Mouse (Mus musculus) right cerebral cortex, adult 18-20 months (tissue): ENCODE results near the gene Tnfsf9.
"Not testable (repeated sequence)": the region's sequence is repeated elsewhere in the genome, so short reads cannot be mapped to it uniquely, and the experiment has no call there.

Source experiments
- DNase-seq: peaks from one replicate; pipeline ENCODE4 v3.0.0; 2022; ENCODE audit warnings: mixed read lengths

Tnfsf9 gene

GRCm38 (mm10) chr17:57095855-57096622 is 9.1 kb upstream of the Tnfsf9 start:
- DNase-seq, result no peak

GRCm38 (mm10) chr17:57096623-57096920 is 8.6 kb upstream of the Tnfsf9 start:
- peak; percentile 79 for DNase-seq

GRCm38 (mm10) chr17:57098321-57098720 is 6.8 kb upstream of the Tnfsf9 start:
- no peak for DNase-seq

GRCm38 (mm10) chr17:57099629-57100325 is 5.3 kb upstream of the Tnfsf9 start:
- DNase-seq, result no peak

- DNase-seq, result no peak
Measured at GRCm38 (mm10) chr17:57102276-57102675, 2.8 kb upstream of the Tnfsf9 start.

- no peak for DNase-seq
Measured at GRCm38 (mm10) chr17:57104496-57104895, 629 bp upstream of the Tnfsf9 start.

- no peak for DNase-seq
Measured at GRCm38 (mm10) chr17:57106035-57106368, 877 bp downstream of the Tnfsf9 start.

- DNase-seq, result no peak
Measured at GRCm38 (mm10) chr17:57107064-57107463, 1.9 kb downstream of the Tnfsf9 start.

GRCm38 (mm10) chr17:57108040-57108665 is 3.0 kb downstream of the Tnfsf9 start:
- no peak for DNase-seq

GRCm38 (mm10) chr17:57108666-57109171 is 3.6 kb downstream of the Tnfsf9 start:
- no peak for DNase-seq

- no peak for DNase-seq
Measured at GRCm38 (mm10) chr17:57110005-57110404, 4.9 kb downstream of the Tnfsf9 start.

- DNase-seq, result no peak
Measured at GRCm38 (mm10) chr17:57112768-57113474, 7.8 kb downstream of the Tnfsf9 start.

GRCm38 (mm10) chr17:57116801-57117200 is 11.7 kb downstream of the Tnfsf9 start:
- DNase-seq, result no peak

GRCm38 (mm10) chr17:57118524-57119349 is 13.6 kb downstream of the Tnfsf9 start:
- DNase-seq, result no peak

GRCm38 (mm10) chr17:57121856-57122255 is 16.7 kb downstream of the Tnfsf9 start:
- DNase-seq, result no peak

GRCm38 (mm10) chr17:57123192-57124118 is 18.3 kb downstream of the Tnfsf9 start:
- DNase-seq, result no peak

GRCm38 (mm10) chr17:57124792-57125191 is 19.7 kb downstream of the Tnfsf9 start:
- DNase-seq, result no peak

- DNase-seq, result no peak
Measured at GRCm38 (mm10) chr17:57125853-57126622, 20.9 kb downstream of the Tnfsf9 start.

- DNase-seq, result no peak
Measured at GRCm38 (mm10) chr17:57131793-57132192, 26.7 kb downstream of the Tnfsf9 start.

GRCm38 (mm10) chr17:57134021-57134420 is 28.9 kb downstream of the Tnfsf9 start:
- not testable (repeated sequence) for DNase-seq
